Mouse (Mus musculus): Measurements from ENCODE around the gene Gm3604. TPM values are rescaled to one million over a fixed set of nuclear protein-coding genes. Genes with fewer than 3 reads are reported as not detected.

Gene Gm3604
- total RNA-seq (2023), result under 1 TPM; 0.46 to 0.86 TPM

GRCm38 (mm10) chr13:62382952-62383351, at the start of gene Gm3604:
Gm3604 (minus strand) TSS chr13:62383177.

Other genes with a start within 250 kb of the Gm3604 start
- gene Gm49359, start 83.7 kb upstream of the Gm3604 start, total RNA-seq (2023), result 10 to 100 TPM; 12.0 to 12.7 TPM
- gene Zfp935, start 175.3 kb upstream of the Gm3604 start, total RNA-seq (2023), result under 1 TPM in 1 of 2 experiments, not detected in 1; 0.94 TPM
- gene Zfp934, start 188.0 kb upstream of the Gm3604 start, total RNA-seq (2023), result 1 to 10 TPM; 3.9 to 4.4 TPM
- 1 to 10 TPM; 2.7 to 5.8 TPM for gene 6720489N17Rik, start 241.0 kb upstream of the Gm3604 start, total RNA-seq (2023)